Mouse (Mus musculus) cerebellum, adult 2 months (tissue): ENCODE data around the gene Mpp3. TPM values are rescaled to one million over a fixed set of nuclear protein-coding genes. Genes with fewer than 3 reads are reported as not detected.
A peak's percentile ranks its signal among the peaks of the same experiment; 100 is the strongest.
"Not testable (repeated sequence)": the region's sequence is repeated elsewhere in the genome, so short reads cannot be mapped to it uniquely, and the experiment has no call there.

Experiments
- DNase-seq, 2 experiments: peaks; one replicate each; pipeline ENCODE4 v3.0.0; 2021
- H3K27ac ChIP-seq: fragments of 200-500 bp; 2 replicates; pipeline ENCODE4 v1.5.1; 2012; ENCODE audit warnings: low read length, control low read depth, inconsistent platforms; ENCODE audit not compliant: insufficient read depth
- H3K27me3 ChIP-seq: fragments of 200-500 bp; 2 replicates; pipeline ENCODE4 v1.6.1; 2012; ENCODE audit warnings: inconsistent platforms, mild to moderate bottlenecking, low read length, moderate library complexity; ENCODE audit not compliant: control insufficient read depth, insufficient read depth
- H3K4me1 ChIP-seq: fragments of 200-500 bp; 2 replicates; pipeline ENCODE4 v1.6.1; 2011; ENCODE audit warnings: low read length; ENCODE audit not compliant: control insufficient read depth, insufficient read depth
- H3K4me3 ChIP-seq: fragments of 200-500 bp; replicated peaks from 2 replicates; pipeline ENCODE3; 2011; ENCODE audit warnings: mild to moderate bottlenecking, low read depth, low read length, control low read depth; ENCODE audit not compliant: insufficient read depth
- CTCF ChIP-seq: fragments of 200-500 bp; IDR thresholded peaks from 2 replicates; pipeline ENCODE4 v1.5.1; 2011; ENCODE audit warnings: low read depth, mild to moderate bottlenecking, control low read depth, low read length, moderate library complexity, borderline replicate concordance; ENCODE audit not compliant: insufficient read depth
- POLR2A ChIP-seq: fragments of 200-500 bp; IDR thresholded peaks from 2 replicates; pipeline ENCODE4 v1.6.1; 2011; ENCODE audit warnings: low read length, control low read depth, borderline replicate concordance; ENCODE audit not compliant: insufficient read depth
- WGBS: fragments of 180-500 bp; shearing (Covaris S2); methylation state at CpG from one replicate; pipeline ENCODE4 v1.1.7; 2018; 5-methylcytosine and 5-hydroxymethylcytosine counted together
- polyA plus RNA-seq: library from polyadenylated mRNA; depleted of rRNA; stranded (reverse); fragments of >200 nt; gene quantifications from 2 replicates; pipeline ENCODE4 v1.2.3, GENCODE M21; 2012

Gene Mpp3
- polyA plus RNA-seq, 1 experiment: 158 TPM

- DNase-seq: no peak
- Histone ChIP-seq H3K4me3 (no peak within 1 kb of the TSS), H3K27ac (no peak within 1 kb of the TSS), H3K27me3 (no peaks in the 10 kb centered on the region), H3K4me1 (peaks cover 14% of the 10 kb centered on the region)
- TF ChIP-seq CTCF: no peak
- whole genome bisulfite sequencing: 91% methylated on average over 3 of the region's 3 CpGs
Observed at GRCm38 (mm10) chr11:101986913-101987312, 41.3 kb downstream of the Mpp3 start, which contains the start of gene Dusp3. Gene Dusp3 (minus strand): TSS chr11:101987013.

- TF ChIP-seq POLR2A: no peak
- TF ChIP-seq CTCF: peak; percentile 98
- H3K4me3 ChIP-seq: no peak overlapping the region
- no peak overlapping the region for H3K27ac ChIP-seq
- H3K4me1 ChIP-seq: peaks cover 18% of the 10 kb centered on the region
- WGBS: 2% methylated on average over 10 of the region's 10 CpGs
- peak; percentile 84 to 91 for DNase-seq
- H3K27me3 ChIP-seq: no peaks in the 10 kb centered on the region
Observed at GRCm38 (mm10) chr11:101985990-101986389, 42.3 kb downstream of the Mpp3 start.

GRCm38 (mm10) chr11:101985450-101985849 lies 42.8 kb downstream of the Mpp3 start:
- DNase-seq, H3K4me3 ChIP-seq, H3K27ac ChIP-seq, H3K27me3 ChIP-seq: not testable (repeated sequence)
- 53% methylated on average over 6 of the region's 6 CpGs for WGBS
- H3K4me1 ChIP-seq: peaks cover 21% of the 10 kb centered on the region

GRCm38 (mm10) chr11:101984054-101985025 lies 43.9 kb downstream of the Mpp3 start, which contains the start of gene Cfap97d1:
Gene Cfap97d1 (plus strand): TSS chr11:101984279.
- H3K4me1 ChIP-seq: peaks cover 24% of the 10 kb centered on the region
- H3K4me3 ChIP-seq: peak within 1 kb of the TSS; percentile 74
- TF ChIP-seq POLR2A: peak; percentile 50; the same call in 1 of the 2 replicates
- TF ChIP-seq CTCF: no peak
- peak; percentile 97 to 99 for DNase-seq
- peak within 1 kb of the TSS; percentile 73 for H3K27ac ChIP-seq
- WGBS: under 1% methylated on average over 69 of the region's 71 CpGs
- H3K27me3 ChIP-seq: no peaks in the 10 kb centered on the region

GRCm38 (mm10) chr11:101983431-101983921 lies 44.8 kb downstream of the Mpp3 start:
- peak overlapping the region; percentile 70 for H3K27ac ChIP-seq
- DNase-seq: peak in 1 of 2 experiments; percentile 38
- peaks cover 33% of the 10 kb centered on the region for H3K4me1 ChIP-seq
- no peak for TF ChIP-seq CTCF
- no peak for TF ChIP-seq POLR2A
- WGBS: 33% methylated on average over 10 of the region's 10 CpGs
- no peaks in the 10 kb centered on the region for H3K27me3 ChIP-seq
- H3K4me3 ChIP-seq: peak overlapping the region; percentile 74

GRCm38 (mm10) chr11:101982981-101983411 lies 45.3 kb downstream of the Mpp3 start:
- Histone ChIP-seq H3K4me3 (peak overlapping the region; percentile 74), H3K27ac (peak overlapping the region; percentile 70), H3K27me3 (no peaks in the 10 kb centered on the region), H3K4me1 (peaks cover 37% of the 10 kb centered on the region)
- no peak for TF ChIP-seq POLR2A
- TF ChIP-seq CTCF: no peak
- peak; percentile 45 to 50 for DNase-seq
- WGBS: 69% methylated on average over 5 of the region's 6 CpGs

GRCm38 (mm10) chr11:101981850-101982249 lies 46.4 kb downstream of the Mpp3 start:
- DNase-seq: no peak
- no peak for TF ChIP-seq POLR2A
- no peak for TF ChIP-seq CTCF
- peaks cover 39% of the 10 kb centered on the region for H3K4me1 ChIP-seq
- H3K27me3 ChIP-seq: no peaks in the 10 kb centered on the region
- no peak overlapping the region for H3K4me3 ChIP-seq
- H3K27ac ChIP-seq: no peak overlapping the region; the same call in 1 of the 2 replicates
- 80% methylated on average over 12 of the region's 12 CpGs for WGBS

- Histone ChIP-seq H3K4me3 (no peak overlapping the region), H3K4me1 (peaks cover 39% of the 10 kb centered on the region), H3K27me3 (no peaks in the 10 kb centered on the region), H3K27ac (no peak overlapping the region)
- TF ChIP-seq POLR2A: no peak
- TF ChIP-seq CTCF: no peak
- 60% methylated on average over 9 of the region's 9 CpGs for WGBS
- DNase-seq: no peak
Observed at GRCm38 (mm10) chr11:101980603-101981157, 47.6 kb downstream of the Mpp3 start.
